Mouse (Mus musculus): ENCODE data around the gene Gpc5. TPM values are rescaled to one million over a fixed set of nuclear protein-coding genes. Genes with fewer than 3 reads are reported as not detected.

Gpc5 gene
- polyA plus RNA-seq, 1 experiment from 2014 or later = 0.05 TPM

- Histone ChIP-seq H3K4me2 (ENCODE audit: low read depth, low read length) (no peak overlapping the region), H3K9ac (ENCODE audit: low read depth, low read length) (no peak overlapping the region), H3K4me1 (ENCODE audit: control insufficient read depth, low read depth, low read length) (no peaks in the 10 kb centered on the region), H3K27ac (ENCODE audit: low read length) (no peak overlapping the region), H3K4me3 (ENCODE audit: low read depth, low read length) (no peak overlapping the region), H3K27me3 (ENCODE audit: control insufficient read depth, insufficient read depth, low read depth, low read length) (no peaks in the 10 kb centered on the region), H3K9me3 (replicated peaks; ENCODE audit: control insufficient read depth, low read length) (no peaks in the 10 kb centered on the region), H3K36me3 (ENCODE audit: control insufficient read depth, insufficient read depth) (no peaks in the 10 kb centered on the region)
- ATAC-seq (ENCODE audit: low read depth) = no peak
Observed at GRCm38 (mm10) chr14:116212029-116212428, 1120.0 kb downstream of the Gpc5 start.

GRCm38 (mm10) chr14:116258126-116258525 is 1166.1 kb downstream of the Gpc5 start:
- Histone ChIP-seq H3K4me2 (ENCODE audit: low read depth, low read length) (no peak overlapping the region), H3K36me3 (ENCODE audit: control insufficient read depth, insufficient read depth) (no peaks in the 10 kb centered on the region), H3K4me1 (ENCODE audit: control insufficient read depth, low read depth, low read length) (no peaks in the 10 kb centered on the region), H3K9ac (ENCODE audit: low read depth, low read length) (no peak overlapping the region), H3K9me3 (replicated peaks; ENCODE audit: control insufficient read depth, low read length) (no peaks in the 10 kb centered on the region), H3K27ac (ENCODE audit: low read length) (no peak overlapping the region), H3K27me3 (ENCODE audit: control insufficient read depth, insufficient read depth, low read depth, low read length) (no peaks in the 10 kb centered on the region), H3K4me3 (ENCODE audit: low read depth, low read length) (no peak overlapping the region)
- WGBS (ENCODE audit: insufficient replicate concordance) = 87% methylated on average over 1 of the region's 1 CpGs
- no peak for ATAC-seq (ENCODE audit: low read depth)

- Histone ChIP-seq H3K36me3 (ENCODE audit: control insufficient read depth, insufficient read depth) (no peaks in the 10 kb centered on the region), H3K27ac (ENCODE audit: low read length) (no peak overlapping the region), H3K4me1 (ENCODE audit: control insufficient read depth, low read depth, low read length) (no peaks in the 10 kb centered on the region), H3K9ac (ENCODE audit: low read depth, low read length) (no peak overlapping the region), H3K9me3 (replicated peaks; ENCODE audit: control insufficient read depth, low read length) (no peaks in the 10 kb centered on the region), H3K27me3 (ENCODE audit: control insufficient read depth, insufficient read depth, low read depth, low read length) (no peaks in the 10 kb centered on the region), H3K4me2 (ENCODE audit: low read depth, low read length) (no peak overlapping the region), H3K4me3 (ENCODE audit: low read depth, low read length) (no peak overlapping the region)
- WGBS (ENCODE audit: insufficient replicate concordance) = 61% methylated on average over 2 of the region's 2 CpGs
- ATAC-seq (ENCODE audit: low read depth) = no peak
Observed at GRCm38 (mm10) chr14:116308541-116308940, 1216.5 kb downstream of the Gpc5 start.

- Histone ChIP-seq H3K36me3 (ENCODE audit: control insufficient read depth, insufficient read depth) (no peaks in the 10 kb centered on the region), H3K27me3 (ENCODE audit: control insufficient read depth, insufficient read depth, low read depth, low read length) (no peaks in the 10 kb centered on the region), H3K9ac (ENCODE audit: low read depth, low read length) (no peak overlapping the region), H3K9me3 (replicated peaks; ENCODE audit: control insufficient read depth, low read length) (no peaks in the 10 kb centered on the region), H3K4me1 (ENCODE audit: control insufficient read depth, low read depth, low read length) (no peaks in the 10 kb centered on the region), H3K4me2 (ENCODE audit: low read depth, low read length) (no peak overlapping the region), H3K27ac (ENCODE audit: low read length) (no peak overlapping the region), H3K4me3 (ENCODE audit: low read depth, low read length) (no peak overlapping the region)
- ATAC-seq (ENCODE audit: low read depth) = no peak
Observed at GRCm38 (mm10) chr14:116317491-116317890, 1225.5 kb downstream of the Gpc5 start.

- no peaks in the 10 kb centered on the region for H3K4me1 ChIP-seq (ENCODE audit: control insufficient read depth, low read depth, low read length)
- no peak for ATAC-seq (ENCODE audit: low read depth)
- no peak overlapping the region for H3K4me2 ChIP-seq (ENCODE audit: low read depth, low read length)
- no peaks in the 10 kb centered on the region for H3K9me3 ChIP-seq (replicated peaks; ENCODE audit: control insufficient read depth, low read length)
- no peaks in the 10 kb centered on the region for H3K27me3 ChIP-seq (ENCODE audit: control insufficient read depth, insufficient read depth, low read depth, low read length)
- no peak overlapping the region for H3K27ac ChIP-seq (ENCODE audit: low read length)
- H3K36me3 ChIP-seq (ENCODE audit: control insufficient read depth, insufficient read depth) = no peaks in the 10 kb centered on the region
- H3K4me3 ChIP-seq (ENCODE audit: low read depth, low read length) = no peak overlapping the region
- H3K9ac ChIP-seq (ENCODE audit: low read depth, low read length) = no peak overlapping the region
- 62% methylated on average over 4 of the region's 4 CpGs for WGBS (ENCODE audit: insufficient replicate concordance)
Observed at GRCm38 (mm10) chr14:116336182-116336581, 1244.2 kb downstream of the Gpc5 start.

GRCm38 (mm10) chr14:116338395-116338794 is 1246.4 kb downstream of the Gpc5 start:
- H3K4me3 ChIP-seq (ENCODE audit: low read depth, low read length) = no peak overlapping the region
- H3K27ac ChIP-seq (ENCODE audit: low read length) = no peak overlapping the region
- no peak overlapping the region for H3K4me2 ChIP-seq (ENCODE audit: low read depth, low read length)
- no peaks in the 10 kb centered on the region for H3K27me3 ChIP-seq (ENCODE audit: control insufficient read depth, insufficient read depth, low read depth, low read length)
- WGBS (ENCODE audit: insufficient replicate concordance) = 65% methylated on average over 3 of the region's 3 CpGs
- no peaks in the 10 kb centered on the region for H3K36me3 ChIP-seq (ENCODE audit: control insufficient read depth, insufficient read depth)
- no peak for ATAC-seq (ENCODE audit: low read depth)
- H3K9ac ChIP-seq (ENCODE audit: low read depth, low read length) = no peak overlapping the region
- no peaks in the 10 kb centered on the region for H3K4me1 ChIP-seq (ENCODE audit: control insufficient read depth, low read depth, low read length)
- no peaks in the 10 kb centered on the region for H3K9me3 ChIP-seq (replicated peaks; ENCODE audit: control insufficient read depth, low read length)

- Histone ChIP-seq H3K27me3 (ENCODE audit: control insufficient read depth, insufficient read depth, low read depth, low read length) (no peaks in the 10 kb centered on the region), H3K4me2 (ENCODE audit: low read depth, low read length) (no peak overlapping the region), H3K36me3 (ENCODE audit: control insufficient read depth, insufficient read depth) (no peaks in the 10 kb centered on the region), H3K4me3 (ENCODE audit: low read depth, low read length) (no peak overlapping the region), H3K4me1 (ENCODE audit: control insufficient read depth, low read depth, low read length) (no peaks in the 10 kb centered on the region), H3K9me3 (replicated peaks; ENCODE audit: control insufficient read depth, low read length) (no peaks in the 10 kb centered on the region), H3K9ac (ENCODE audit: low read depth, low read length) (no peak overlapping the region), H3K27ac (ENCODE audit: low read length) (no peak overlapping the region)
- no peak for ATAC-seq (ENCODE audit: low read depth)
- 58% methylated on average over 3 of the region's 3 CpGs for WGBS (ENCODE audit: insufficient replicate concordance)
Observed at GRCm38 (mm10) chr14:116348560-116348959, 1256.5 kb downstream of the Gpc5 start.

GRCm38 (mm10) chr14:116384602-116385001 is 1292.6 kb downstream of the Gpc5 start:
- Histone ChIP-seq H3K4me1 (ENCODE audit: control insufficient read depth, low read depth, low read length) (no peaks in the 10 kb centered on the region), H3K4me3 (ENCODE audit: low read depth, low read length) (no peak overlapping the region), H3K27me3 (ENCODE audit: control insufficient read depth, insufficient read depth, low read depth, low read length) (no peaks in the 10 kb centered on the region), H3K9ac (ENCODE audit: low read depth, low read length) (no peak overlapping the region), H3K36me3 (ENCODE audit: control insufficient read depth, insufficient read depth) (no peaks in the 10 kb centered on the region), H3K27ac (ENCODE audit: low read length) (no peak overlapping the region), H3K9me3 (replicated peaks; ENCODE audit: control insufficient read depth, low read length) (no peaks in the 10 kb centered on the region), H3K4me2 (ENCODE audit: low read depth, low read length) (no peak overlapping the region)
- no peak for ATAC-seq (ENCODE audit: low read depth)
- 64% methylated on average over 2 of the region's 2 CpGs for WGBS (ENCODE audit: insufficient replicate concordance)

- H3K27me3 ChIP-seq (ENCODE audit: control insufficient read depth, insufficient read depth, low read depth, low read length) = no peaks in the 10 kb centered on the region
- 52% methylated on average over 3 of the region's 3 CpGs for WGBS (ENCODE audit: insufficient replicate concordance)
- H3K9ac ChIP-seq (ENCODE audit: low read depth, low read length) = no peak overlapping the region
- ATAC-seq (ENCODE audit: low read depth) = no peak
- H3K27ac ChIP-seq (ENCODE audit: low read length) = no peak overlapping the region
- no peaks in the 10 kb centered on the region for H3K36me3 ChIP-seq (ENCODE audit: control insufficient read depth, insufficient read depth)
- no peaks in the 10 kb centered on the region for H3K4me1 ChIP-seq (ENCODE audit: control insufficient read depth, low read depth, low read length)
- H3K9me3 ChIP-seq (replicated peaks; ENCODE audit: control insufficient read depth, low read length) = no peaks in the 10 kb centered on the region
- H3K4me2 ChIP-seq (ENCODE audit: low read depth, low read length) = no peak overlapping the region
- no peak overlapping the region for H3K4me3 ChIP-seq (ENCODE audit: low read depth, low read length)
Observed at GRCm38 (mm10) chr14:116415511-116415910, 1323.5 kb downstream of the Gpc5 start.

- 35% methylated on average over 4 of the region's 4 CpGs for whole genome bisulfite sequencing (ENCODE audit: insufficient replicate concordance)
- H3K9ac ChIP-seq (ENCODE audit: low read depth, low read length) = no peak overlapping the region
- H3K27ac ChIP-seq (ENCODE audit: low read length) = no peak overlapping the region
- no peak overlapping the region for H3K4me2 ChIP-seq (ENCODE audit: low read depth, low read length)
- H3K4me3 ChIP-seq (ENCODE audit: low read depth, low read length) = no peak overlapping the region
- no peak for ATAC-seq (ENCODE audit: low read depth)
- H3K27me3 ChIP-seq (ENCODE audit: control insufficient read depth, insufficient read depth, low read depth, low read length) = no peaks in the 10 kb centered on the region
- no peaks in the 10 kb centered on the region for H3K9me3 ChIP-seq (replicated peaks; ENCODE audit: control insufficient read depth, low read length)
- H3K36me3 ChIP-seq (ENCODE audit: control insufficient read depth, insufficient read depth) = no peaks in the 10 kb centered on the region
- H3K4me1 ChIP-seq (ENCODE audit: control insufficient read depth, low read depth, low read length) = no peaks in the 10 kb centered on the region
Observed at GRCm38 (mm10) chr14:116448219-116448618, 1356.2 kb downstream of the Gpc5 start.

Measured in liver, embryonic 16.5 days (tissue).